ENCODE assay signal across 8 mouse cellular contexts in the genomic region with DNA sequence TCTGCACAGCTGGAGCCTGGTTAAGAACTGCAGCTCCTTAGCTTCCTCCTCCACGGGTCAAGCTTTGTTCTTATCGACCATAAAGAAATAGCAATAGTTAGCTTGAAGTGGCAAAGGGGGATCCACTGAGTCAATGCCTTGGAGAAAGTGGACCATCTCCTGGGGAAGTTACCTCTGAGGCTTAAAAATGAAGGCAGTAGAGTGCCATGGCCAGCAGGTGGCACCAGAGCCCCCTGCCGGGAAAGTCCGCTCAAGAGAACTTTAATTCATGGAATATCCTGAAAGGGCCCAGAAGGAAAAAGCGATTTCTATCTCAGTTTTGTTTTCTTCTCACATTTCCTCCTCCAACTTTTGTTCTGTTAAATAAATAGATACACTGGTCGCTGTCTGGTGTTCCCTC. TPM values are rescaled to one million over a fixed set of nuclear protein-coding genes. Genes with fewer than 3 reads are reported as not detected.
DNase-seq lines count a peak whose midpoint lies in the region; ATAC-seq lines count a peak whose summit lies in the region.
"Had no signal": no experiment of that assay in that cellular context is flagged by ENCODE, and none has a peak within 500 bp of the region (broad histone marks: within the 10 kb centered on the region; RNA-seq: fewer than 3 reads in every experiment).

No protein-coding gene starts in this region.

- no peak overlapping the region for H3K4me3 ChIP-seq in intestine, embryonic 14.5 days (ENCODE audit: low read depth, low read length)
- no peak overlapping the region for H3K4me3 ChIP-seq in intestine, embryonic 16.5 days (ENCODE audit: low read length)
- no peak overlapping the region for H3K4me3 ChIP-seq in limb, embryonic 11.5 days (ENCODE audit: low read depth, low read length)
- H3K4me3 ChIP-seq: embryonic facial prominence, embryonic 12.5 days had no signal

- no peaks in the 10 kb centered on the region for H3K27me3 ChIP-seq in intestine, embryonic 14.5 days (replicated peaks; ENCODE audit: control insufficient read depth, insufficient read depth, low read length)
- H3K27me3 ChIP-seq in intestine, embryonic 16.5 days (replicated peaks; ENCODE audit: control insufficient read depth, insufficient read depth, low read length): no peaks in the 10 kb centered on the region
- no peaks in the 10 kb centered on the region for H3K27me3 ChIP-seq in limb, embryonic 11.5 days (ENCODE audit: control insufficient read depth, insufficient read depth, low read length)
- H3K27me3 ChIP-seq: embryonic facial prominence, embryonic 12.5 days had no signal

- H3K36me3 ChIP-seq in intestine, embryonic 14.5 days (ENCODE audit: control insufficient read depth, insufficient read depth, low read length): peaks cover 40% of the 10 kb centered on the region
- H3K36me3 ChIP-seq in intestine, embryonic 16.5 days (ENCODE audit: control insufficient read depth, insufficient read depth, low read length): peaks cover 8% of the 10 kb centered on the region
- peaks cover 6% of the 10 kb centered on the region; the same call in 1 of the 2 replicates for H3K36me3 ChIP-seq in limb, embryonic 11.5 days (ENCODE audit: control insufficient read depth, insufficient read depth, low read length)

- DNase-seq in intestine, embryonic 14.5 days (ENCODE audit: low spot score): peak; percentile 75
- peak; percentile 38 for DNase-seq in urinary bladder, postnatal 25 days (ENCODE audit: low spot score)
- no peak for DNase-seq in urinary bladder, adult 2 months (ENCODE audit: low spot score)
- peak; percentile 42 for DNase-seq in embryo, embryonic 10 days (ENCODE audit: low spot score)
- peak; percentile 72 for DNase-seq in limb, embryonic 11.5 days (ENCODE audit: low spot score)
- DNase-seq in thymus, postnatal 14 days: peak; percentile 49

- no peaks in the 10 kb centered on the region for H3K9me3 ChIP-seq in intestine, embryonic 14.5 days (ENCODE audit: control insufficient read depth, low read length)
- no peaks in the 10 kb centered on the region for H3K9me3 ChIP-seq in intestine, embryonic 16.5 days (ENCODE audit: control insufficient read depth, low read length)
- no peaks in the 10 kb centered on the region for H3K9me3 ChIP-seq in limb, embryonic 11.5 days (ENCODE audit: control insufficient read depth, low read length)
- H3K9me3 ChIP-seq: embryonic facial prominence, embryonic 12.5 days had no signal

- no peaks in the 10 kb centered on the region for H3K4me1 ChIP-seq in intestine, embryonic 14.5 days (replicated peaks; ENCODE audit: control insufficient read depth, insufficient read depth, low read length)
- H3K4me1 ChIP-seq in intestine, embryonic 16.5 days (ENCODE audit: control insufficient read depth, insufficient read depth, low read length): no peaks in the 10 kb centered on the region
- H3K4me1 ChIP-seq in limb, embryonic 11.5 days (ENCODE audit: control insufficient read depth, insufficient read depth, low read length): no peaks in the 10 kb centered on the region
- H3K4me1 ChIP-seq: embryonic facial prominence, embryonic 12.5 days had no signal

- no peak overlapping the region for H3K9ac ChIP-seq in intestine, embryonic 14.5 days (ENCODE audit: low read length)
- H3K9ac ChIP-seq in intestine, embryonic 16.5 days (ENCODE audit: low read depth, low read length): no peak overlapping the region
- H3K9ac ChIP-seq in limb, embryonic 11.5 days (ENCODE audit: low read length): no peak overlapping the region
- H3K9ac ChIP-seq: embryonic facial prominence, embryonic 12.5 days had no signal

- ATAC-seq in intestine, embryonic 14.5 days (replicated peaks; ENCODE audit: low FRiP score, low TSS enrichment, low read depth): no peak
- ATAC-seq in intestine, embryonic 16.5 days: no peak
- ATAC-seq in limb, embryonic 11.5 days (ENCODE audit: insufficient number of reproducible peaks, low FRiP score, low TSS enrichment, low read depth): no peak

- WGBS in intestine, embryonic 14.5 days: 46% methylated on average over 6 of the region's 6 CpGs
- WGBS in intestine, embryonic 16.5 days: 41% methylated on average over 6 of the region's 6 CpGs
- 51% methylated on average over 6 of the region's 6 CpGs for WGBS in limb, embryonic 11.5 days

- H3K4me2 ChIP-seq in intestine, embryonic 14.5 days (ENCODE audit: low read length): no peak overlapping the region
- H3K4me2 ChIP-seq in intestine, embryonic 16.5 days (ENCODE audit: low read depth, low read length): no peak overlapping the region
- no peak overlapping the region for H3K4me2 ChIP-seq in limb, embryonic 11.5 days (ENCODE audit: low read depth, severe bottlenecking)
- H3K4me2 ChIP-seq: embryonic facial prominence, embryonic 12.5 days had no signal

- H3K27ac ChIP-seq in intestine, embryonic 14.5 days (ENCODE audit: low read depth): no peak overlapping the region
- H3K27ac ChIP-seq in intestine, embryonic 16.5 days (ENCODE audit: low read length): no peak overlapping the region
- no peak overlapping the region for H3K27ac ChIP-seq in limb, embryonic 11.5 days (replicated peaks; ENCODE audit: low read depth, low read length)
- H3K27ac ChIP-seq: embryonic facial prominence, embryonic 12.5 days had no signal

RNA-seq across cellular contexts. Expression of a gene that starts 27.0 kb away (rescaled TPM):
- polyA plus RNA-seq in intestine, embryonic 14.5 days (2014; fragmentation: Nextera tagmentation; extraction: Ambion mirVana): not detected in 2 replicates
- polyA plus RNA-seq in intestine, embryonic 16.5 days (2015; fragmentation: Nextera tagmentation; extraction: Ambion mirVana): not detected in 2 replicates
- not detected in 2 replicates for polyA plus RNA-seq in urinary bladder, adult 2 months (2012; rRNA removed)
- not detected in 2 replicates for polyA plus RNA-seq in limb, embryonic 11.5 days (2014; fragmentation: Nextera tagmentation; extraction: Ambion mirVana)
- polyA plus RNA-seq: embryonic facial prominence, embryonic 12.5 days had no signal

RNA-seq across cellular contexts. Expression of a gene that starts 43.5 kb away (rescaled TPM):
- not detected in 2 replicates for polyA plus RNA-seq in intestine, embryonic 14.5 days (2014; fragmentation: Nextera tagmentation; extraction: Ambion mirVana)
- not detected in 2 replicates for polyA plus RNA-seq in intestine, embryonic 16.5 days (2015; fragmentation: Nextera tagmentation; extraction: Ambion mirVana)
- 0.25 TPM in 1 of 2 replicates, not detected in the other for polyA plus RNA-seq in urinary bladder, adult 2 months (2012; rRNA removed)
- polyA plus RNA-seq in limb, embryonic 11.5 days (2014; fragmentation: Nextera tagmentation; extraction: Ambion mirVana): not detected in 2 replicates
- polyA plus RNA-seq: embryonic facial prominence, embryonic 12.5 days had no signal
